Mouse (Mus musculus) layer of hippocampus, postnatal 36 days (tissue): ENCODE measurements around the gene Dtx1. TPM values are rescaled to one million over a fixed set of nuclear protein-coding genes. Genes with fewer than 3 reads are reported as not detected.
A peak's percentile ranks its signal among the peaks of the same experiment; 100 is the strongest.

Experiments used
- DNase-seq, 2 experiments: peaks; one replicate each; pipeline ENCODE4 v3.0.0; 2022
- total RNA-seq, 2 experiments: library from RNA; stranded (reverse); gene quantifications; 2 replicates each; pipeline ENCODE4 v1.2.3; 2021

Gene Dtx1
- 10 to 100 TPM; 70.7 TPM for total RNA-seq

DNA sequence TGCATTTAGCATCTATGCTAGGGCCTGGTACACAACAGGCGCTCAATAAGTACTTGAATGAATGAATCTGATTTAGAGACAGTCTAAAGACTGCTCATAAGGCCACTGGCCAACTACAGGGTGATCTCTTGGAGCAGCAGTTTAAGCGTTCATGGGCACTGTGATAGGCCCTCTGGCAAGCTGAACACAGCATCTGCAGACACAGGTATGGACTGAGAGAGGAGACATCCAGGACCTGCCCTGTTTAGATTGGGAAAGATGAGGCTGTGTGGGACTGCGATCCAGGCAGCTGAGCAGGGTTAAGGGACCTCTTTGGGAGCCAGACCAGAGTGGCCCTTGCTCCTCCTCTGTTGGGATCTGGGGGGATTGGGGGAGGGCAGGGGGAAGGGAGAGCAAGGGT lies at the start of gene Dtx1:
Gene Dtx1 (minus strand): TSS at position 101 of the 400 bp plus-strand sequence.
- no peak for DNase-seq

DNA sequence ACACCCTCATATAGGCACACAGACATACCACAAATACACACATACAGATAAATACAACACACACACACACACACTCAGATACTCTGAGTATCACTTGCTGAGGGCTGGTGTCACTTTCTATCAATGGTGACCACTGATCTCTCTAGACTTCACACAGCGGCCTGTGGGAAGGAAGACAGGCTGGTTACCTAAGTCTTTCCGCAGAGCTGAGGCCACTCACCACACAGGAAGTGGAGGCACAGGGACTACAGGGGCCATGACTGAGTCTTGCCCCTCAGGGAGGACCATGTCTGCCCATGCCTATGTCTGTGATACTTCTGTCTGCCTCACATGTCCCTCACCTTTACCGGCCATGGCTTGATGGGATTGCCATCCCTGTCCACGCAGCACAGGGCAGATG lies 42.5 kb upstream of the Dtx1 start:
- no peak for DNase-seq

- no peak for DNase-seq
Observed at GRCm38 (mm10) chr5:120752786-120753185, 41.1 kb upstream of the Dtx1 start.

GRCm38 (mm10) chr5:120751206-120751605 lies 39.5 kb upstream of the Dtx1 start:
- DNase-seq = no peak

GRCm38 (mm10) chr5:120749688-120750087 lies 38.0 kb upstream of the Dtx1 start, which contains the start of gene Oas2:
TSS of gene Oas2 (minus strand) at chr5:120749853.
- DNase-seq = no peak

DNA sequence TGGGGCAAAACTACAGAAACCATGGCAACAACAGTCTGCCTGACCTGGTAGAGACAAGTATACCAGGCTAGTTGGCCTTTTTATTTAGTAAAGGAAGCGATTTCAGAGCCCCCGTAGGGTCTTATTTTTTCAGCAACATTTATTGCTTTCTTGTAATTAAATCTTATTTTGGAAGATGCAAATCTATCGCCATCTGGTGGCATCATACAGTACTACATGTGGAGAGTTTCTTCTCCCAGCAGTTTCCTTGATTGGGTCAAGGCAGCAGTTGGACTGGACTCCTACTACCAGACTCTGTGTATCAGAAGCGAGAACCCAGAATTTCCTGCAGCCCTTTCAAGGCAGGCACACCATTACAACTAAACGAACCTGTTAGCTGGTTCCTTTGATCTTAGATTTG lies 34.7 kb upstream of the Dtx1 start:
- DNase-seq = peak; percentile 16 to 45

DNA sequence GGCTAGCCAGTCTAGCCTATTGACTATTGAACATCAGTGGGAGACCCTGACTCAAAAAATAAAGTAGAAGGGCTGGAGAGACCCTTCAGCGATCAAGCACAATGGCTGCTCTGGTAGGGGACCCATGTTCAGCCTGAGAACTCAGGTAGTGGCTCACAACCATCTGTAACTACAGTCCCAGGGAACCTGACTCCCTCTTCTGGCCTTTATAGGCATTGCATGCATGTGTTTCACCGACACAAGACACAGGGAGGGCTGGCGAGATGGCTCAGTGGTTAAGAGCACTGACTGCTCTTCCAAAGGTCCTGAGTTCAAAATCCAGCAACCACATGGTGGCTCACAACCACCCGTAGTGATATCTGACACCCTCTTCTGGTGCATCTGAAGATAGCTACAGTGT lies 30.4 kb upstream of the Dtx1 start:
- DNase-seq = no peak

GRCm38 (mm10) chr5:120734380-120734990 lies 22.8 kb upstream of the Dtx1 start:
- no peak for DNase-seq

DNA sequence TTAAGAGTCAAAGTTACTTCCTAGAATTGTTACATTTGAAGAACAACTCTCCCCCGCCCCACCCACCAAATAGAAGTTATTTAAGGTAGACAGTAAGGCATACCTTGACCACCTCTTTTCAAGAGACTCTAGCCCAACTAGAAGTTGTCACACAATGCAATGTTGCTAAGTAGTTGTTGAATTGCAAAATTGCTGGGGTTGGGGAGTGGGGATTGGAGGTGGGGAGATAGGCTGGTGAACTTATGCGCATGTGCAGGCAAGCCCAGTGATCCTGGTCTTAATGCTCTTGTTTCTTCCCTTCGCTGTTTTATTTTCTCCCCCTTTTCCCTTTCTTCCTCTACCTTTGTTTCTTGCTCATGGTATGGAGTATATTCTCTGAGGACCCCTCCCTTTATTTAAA lies 22.0 kb upstream of the Dtx1 start:
- DNase-seq = no peak

- DNase-seq = no peak
Observed at GRCm38 (mm10) chr5:120732740-120733139, 21.0 kb upstream of the Dtx1 start.

- peak; percentile 66 for DNase-seq
Observed at GRCm38 (mm10) chr5:120729319-120729718, 17.6 kb upstream of the Dtx1 start.

- no peak for DNase-seq
Observed at GRCm38 (mm10) chr5:120725811-120726455, 14.2 kb upstream of the Dtx1 start.

DNA sequence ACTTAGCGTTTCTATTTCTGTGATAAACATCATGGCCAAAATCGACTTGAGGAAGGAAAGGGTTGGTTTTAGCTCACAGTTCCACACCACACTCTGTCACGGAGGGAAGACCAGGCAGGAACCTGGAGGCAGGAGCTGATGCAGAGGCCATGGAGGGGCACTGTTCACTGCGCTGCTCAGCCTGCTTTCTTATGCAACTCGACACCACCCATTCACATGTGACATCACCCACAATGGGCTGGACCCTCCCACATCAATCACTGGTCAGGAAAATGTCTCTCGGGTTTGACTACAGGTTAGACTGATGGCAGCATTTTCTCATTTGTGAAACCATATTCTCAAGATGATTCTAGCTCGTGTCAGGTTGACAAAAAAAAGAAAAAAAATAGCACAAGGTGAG lies 9.3 kb upstream of the Dtx1 start:
- DNase-seq = no peak

DNA sequence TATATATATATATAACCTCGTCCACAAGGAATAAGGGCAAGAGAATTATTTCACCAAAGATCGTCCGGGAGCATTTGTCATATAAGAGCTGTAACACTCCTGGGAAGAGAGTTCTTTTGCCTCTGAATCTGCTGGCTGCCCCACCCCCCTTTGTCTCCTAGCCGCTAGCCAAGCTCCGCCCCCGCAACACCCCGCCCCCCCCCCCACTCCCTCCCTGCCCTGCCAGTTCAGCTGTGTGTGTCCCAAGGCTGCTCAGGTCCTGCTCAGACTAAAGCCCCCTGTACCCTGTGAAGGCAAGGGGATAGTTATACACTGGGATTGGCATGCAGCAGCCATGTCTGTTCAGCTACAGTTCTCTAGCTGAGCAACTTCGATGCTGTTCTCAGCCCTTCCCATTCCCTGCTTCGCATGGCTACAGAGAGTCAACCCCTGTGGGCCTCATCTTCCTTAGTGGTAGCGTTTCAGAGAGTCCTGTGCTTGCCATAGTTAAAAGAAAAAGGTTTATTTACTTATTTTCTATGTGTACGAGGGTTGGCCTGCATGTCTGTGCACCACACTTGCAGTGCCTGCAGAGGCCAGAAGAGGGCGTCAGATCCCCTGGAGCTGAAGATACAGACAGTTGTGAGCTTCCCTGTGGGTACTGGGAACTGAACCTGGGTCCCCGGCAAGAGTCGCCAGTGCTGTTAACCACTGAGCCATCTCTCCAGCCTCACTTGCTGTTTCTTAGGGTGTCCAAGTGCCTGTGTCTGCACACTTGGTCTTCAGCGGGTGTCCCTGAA lies 7.1 kb upstream of the Dtx1 start:
- no peak for DNase-seq

DNA sequence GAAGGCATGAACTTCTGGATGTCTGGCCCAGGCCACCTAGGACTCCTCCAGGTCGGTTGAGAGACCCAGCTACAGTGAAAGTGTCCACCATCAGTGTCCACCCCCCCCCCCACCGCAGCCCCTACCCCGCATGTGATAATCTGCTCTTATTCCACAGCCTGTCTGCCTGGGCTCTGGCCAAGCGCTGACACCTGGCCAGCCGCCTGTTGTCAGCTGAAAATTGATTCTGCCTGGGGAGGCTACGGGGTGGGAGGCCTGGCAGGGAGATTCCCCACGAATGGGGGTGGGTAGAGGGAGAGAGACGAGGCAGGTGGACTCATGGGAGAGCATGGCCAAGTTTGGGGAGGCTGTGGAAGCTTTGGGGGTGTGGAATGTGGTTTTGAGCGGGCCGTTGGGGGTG lies 5.4 kb upstream of the Dtx1 start:
- DNase-seq = peak in 1 of 2 experiments; percentile 45

- peak; percentile 75 to 80 for DNase-seq
Observed at GRCm38 (mm10) chr5:120714314-120714713, 2.6 kb upstream of the Dtx1 start.

DNA sequence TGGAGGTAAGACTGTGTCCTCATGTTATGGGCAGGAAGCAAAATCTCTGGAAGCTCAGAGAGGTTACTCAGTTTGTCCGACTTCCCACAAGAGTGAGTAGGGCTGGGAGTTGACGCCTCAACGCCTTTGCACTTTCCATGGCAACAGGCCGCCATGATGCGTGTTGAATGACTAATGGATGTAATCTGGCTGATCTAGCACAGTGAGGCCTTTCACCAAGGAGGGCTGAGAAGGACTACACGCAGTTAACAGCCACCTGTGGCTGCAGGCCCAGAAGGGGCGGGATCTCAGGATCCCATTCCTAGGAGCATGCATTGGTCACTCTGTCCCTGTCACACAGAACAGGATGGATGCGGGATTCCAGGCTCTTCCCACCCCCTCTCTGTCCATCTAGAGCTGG lies 994 bp upstream of the Dtx1 start:
- peak in 1 of 2 experiments; percentile 37 for DNase-seq

DNA sequence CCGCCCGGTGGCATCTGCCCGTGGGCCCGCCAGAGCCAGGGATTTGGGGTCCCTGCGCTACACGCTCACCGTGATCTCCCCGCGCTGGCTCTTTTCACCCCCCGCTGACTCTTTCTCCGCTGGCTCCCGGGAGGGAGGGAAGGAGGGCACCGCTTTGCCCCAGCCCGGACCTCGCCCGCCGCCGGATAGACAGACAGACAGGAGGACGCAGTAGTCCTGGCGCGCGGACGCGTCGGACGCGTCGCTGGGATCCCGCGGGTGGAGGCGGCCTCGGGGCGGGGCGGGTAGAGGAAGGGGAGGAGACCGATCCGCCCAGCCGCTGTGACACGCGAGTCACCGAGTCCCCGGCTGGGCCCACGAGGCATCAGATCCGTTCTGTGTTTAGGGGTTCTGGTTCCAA lies 311 bp downstream of the Dtx1 start:
- DNase-seq = peak; percentile 85 to 86

DNA sequence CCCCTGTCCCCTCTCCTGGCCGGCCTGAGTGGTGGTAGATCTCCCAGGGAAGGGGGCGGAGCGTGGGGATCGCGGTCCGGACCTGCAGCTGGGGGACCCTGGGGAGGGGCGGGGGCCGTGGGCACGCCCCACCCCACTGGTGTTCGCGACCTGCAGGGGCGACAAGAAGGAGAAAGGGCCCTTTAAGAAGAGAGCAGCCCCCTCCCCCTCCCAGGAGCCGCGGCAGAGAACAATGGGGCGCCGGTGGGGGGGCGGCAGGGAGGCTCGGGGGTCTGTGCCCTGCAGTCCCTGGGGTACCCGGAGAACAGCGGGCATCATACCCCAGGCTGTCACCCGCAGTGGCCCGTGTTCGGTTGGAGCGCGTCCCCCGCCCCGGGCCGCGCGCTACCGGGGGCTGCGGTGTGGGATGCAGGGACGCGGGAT lies 890 bp downstream of the Dtx1 start:
- DNase-seq = peak in 1 of 2 experiments; percentile 42

GRCm38 (mm10) chr5:120710161-120710825 lies 1.4 kb downstream of the Dtx1 start:
- peak; percentile 49 to 64 for DNase-seq

DNA sequence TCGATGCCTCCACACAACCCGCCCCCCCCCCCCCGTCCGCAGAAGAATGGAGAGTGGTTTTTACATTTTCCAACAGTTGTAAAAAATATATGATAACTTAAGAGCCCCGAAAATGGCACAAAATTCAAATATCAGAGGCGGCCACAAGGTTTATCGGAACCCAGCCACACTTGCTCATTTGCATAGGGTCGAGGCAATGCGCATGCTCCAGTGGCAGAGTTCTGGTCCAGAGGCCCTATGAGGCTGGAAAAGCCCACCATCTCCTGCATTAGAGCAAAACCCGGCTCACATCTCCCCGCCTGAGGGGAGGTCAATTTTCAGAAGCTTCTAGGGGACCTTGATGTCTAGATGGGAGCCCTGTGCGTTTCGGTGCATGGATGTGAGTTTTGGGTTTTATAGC lies 4.8 kb downstream of the Dtx1 start:
- no peak for DNase-seq

- peak in 1 of 2 experiments; percentile 40 for DNase-seq
Observed at GRCm38 (mm10) chr5:120706541-120706940, 5.2 kb downstream of the Dtx1 start.

DNA sequence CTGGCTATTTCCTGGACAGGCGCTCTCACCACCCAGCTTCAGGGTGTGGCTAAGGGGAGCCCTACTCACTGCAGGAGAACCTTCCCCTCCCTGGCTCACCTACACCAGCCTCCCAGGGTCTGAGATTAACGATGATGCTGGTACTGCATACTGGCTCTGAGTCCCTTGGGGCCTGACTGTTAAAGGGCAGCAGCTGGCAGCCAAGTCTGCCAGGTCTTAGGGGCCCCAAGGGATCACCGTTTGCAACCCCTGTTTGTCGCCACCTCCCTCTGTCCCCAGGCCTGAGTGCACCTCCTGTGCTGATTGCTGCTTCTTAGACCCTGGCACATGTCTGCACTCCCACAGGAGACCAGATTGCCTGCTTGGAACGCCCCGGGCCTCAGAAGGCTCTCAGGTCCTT lies 7.3 kb downstream of the Dtx1 start:
- DNase-seq = no peak
